Mouse (Mus musculus) myocyte (in vitro differentiated cells): Measurements from ENCODE around the gene Eepd1. TPM values are rescaled to one million over a fixed set of nuclear protein-coding genes. Genes with fewer than 3 reads are reported as not detected.

Experiments
- H3K27me3 ChIP-seq: one replicate; pipeline ENCODE4 v1.6.1; 2011; ENCODE audit not compliant: control insufficient read depth, insufficient read depth, insufficient read length
- H3K36me3 ChIP-seq: one replicate; pipeline ENCODE4 v1.6.1; 2011; ENCODE audit not compliant: control insufficient read depth, insufficient read depth
- H3K4me2 ChIP-seq: one replicate; pipeline ENCODE4 v1.6.1; 2011; ENCODE audit warnings: low read depth, control low read depth
- H3K4me3 ChIP-seq: one replicate; pipeline ENCODE4 v1.5.1; 2011; ENCODE audit warnings: mild to moderate bottlenecking, control low read depth, moderate library complexity
- H3K79me2 ChIP-seq: one replicate; pipeline ENCODE4 v1.6.1; 2011; ENCODE audit not compliant: control insufficient read depth, insufficient read depth
- H3ac ChIP-seq: one replicate; pipeline ENCODE4 v1.6.1; 2011; ENCODE audit not compliant: control insufficient read depth, insufficient read length
- CEBPB ChIP-seq: IDR thresholded peaks from 2 replicates; pipeline ENCODE4 v1.6.1; 2011; ENCODE audit warnings: mild to moderate bottlenecking, moderate library complexity; ENCODE audit not compliant: poor library complexity, insufficient read depth, severe bottlenecking
- E2F4 ChIP-seq: IDR thresholded peaks from one replicate; pipeline ENCODE4 v1.6.1; 2011; ENCODE audit warnings: mild to moderate bottlenecking, control low read depth, moderate library complexity; ENCODE audit not compliant: insufficient read depth
- MAX ChIP-seq: IDR thresholded peaks from one replicate; pipeline ENCODE4 v1.6.1; 2011; ENCODE audit warnings: low read depth, mild to moderate bottlenecking, control low read depth
- MYOD1 ChIP-seq, 3 experiments: IDR thresholded peaks; one replicate each; pipeline ENCODE4 v1.6.1; 2011; ENCODE audit warnings: control low read depth in 2 of 3, low read depth in 2 of 3, mild to moderate bottlenecking in 2 of 3, moderate library complexity in 1 of 3; ENCODE audit not compliant: insufficient read length in 2 of 3, control insufficient read depth in 1 of 3
- MYOG ChIP-seq, 3 experiments: IDR thresholded peaks; one replicate each; pipeline ENCODE4 v1.6.1; 2011; ENCODE audit warnings: control low read depth in 2 of 3, low read depth in 2 of 3, mild to moderate bottlenecking in 2 of 3; ENCODE audit not compliant: insufficient read length in 2 of 3, control insufficient read depth in 1 of 3, insufficient read depth in 1 of 3
- POLR2A ChIP-seq: IDR thresholded peaks from one replicate; pipeline ENCODE4 v1.6.1; 2011; ENCODE audit warnings: low read depth, mild to moderate bottlenecking, control low read depth, moderate library complexity; ENCODE audit not compliant: insufficient read length
- POLR2AphosphoS2 ChIP-seq: IDR thresholded peaks from one replicate; pipeline ENCODE4 v1.6.1; 2011; ENCODE audit warnings: low read depth, control low read depth; ENCODE audit not compliant: insufficient read length
- REST ChIP-seq: IDR thresholded peaks from one replicate; pipeline ENCODE4 v1.6.1; 2011; ENCODE audit warnings: mild to moderate bottlenecking, control low read depth, moderate library complexity; ENCODE audit not compliant: insufficient read depth, insufficient read length
- SRF ChIP-seq: IDR thresholded peaks from one replicate; pipeline ENCODE4 v1.6.1; 2011; ENCODE audit warnings: low read depth; ENCODE audit not compliant: control insufficient read depth, insufficient read length
- TCF12 ChIP-seq: IDR thresholded peaks from one replicate; pipeline ENCODE4 v1.6.1; 2011; ENCODE audit warnings: mild to moderate bottlenecking, control low read depth; ENCODE audit not compliant: poor library complexity, insufficient read depth, severe bottlenecking
- TCF3 ChIP-seq: IDR thresholded peaks from one replicate; pipeline ENCODE4 v1.6.1; 2011; ENCODE audit warnings: low read depth, control low read depth; ENCODE audit not compliant: insufficient read length
- USF1 ChIP-seq: IDR thresholded peaks from one replicate; pipeline ENCODE4 v1.6.1; 2011; ENCODE audit warnings: low read depth, mild to moderate bottlenecking, control low read depth, moderate library complexity
- polyA plus RNA-seq: library from polyadenylated mRNA; unstranded; fragments of >200 nt; fragmentation: generic; extraction: Trizol; gene quantifications from one replicate; pipeline ENCODE4 v1.2.1, GENCODE M21; 2012; ENCODE audit warnings: missing spikeins

The Eepd1 gene
- polyA plus RNA-seq, 1 experiment: 6.7 TPM

GRCm38 (mm10) chr9:25557378-25557777 is 76.0 kb downstream of the Eepd1 start:
- no peaks in the 10 kb centered on the region for H3K36me3 ChIP-seq
- TF ChIP-seq TCF12 (no peak), USF1 (no peak), E2F4 (no peak), REST (no peak), POLR2AphosphoS2 (no peak)
- H3ac ChIP-seq: no peak overlapping the region
- H3K4me3 ChIP-seq: no peak overlapping the region
- H3K79me2 ChIP-seq: no peaks in the 10 kb centered on the region
- no peak overlapping the region for H3K4me2 ChIP-seq
- H3K27me3 ChIP-seq: no peaks in the 10 kb centered on the region

GRCm38 (mm10) chr9:25558834-25559233 is 77.5 kb downstream of the Eepd1 start:
- H3ac ChIP-seq: no peak overlapping the region
- H3K27me3 ChIP-seq: no peaks in the 10 kb centered on the region
- no peak overlapping the region for H3K4me3 ChIP-seq
- no peak for TF ChIP-seq CEBPB
- TF ChIP-seq POLR2A: no peak
- TF ChIP-seq TCF12: no peak
- no peak for TF ChIP-seq MYOG (IDR thresholded peaks at IDR 0.05; ENCODE audit: control insufficient read depth in 1 of 3, insufficient read depth in 1 of 3, insufficient read length in 2 of 3, low read depth in 2 of 3)
- no peak for TF ChIP-seq SRF
- TF ChIP-seq POLR2AphosphoS2: no peak
- TF ChIP-seq REST: no peak
- no peak for TF ChIP-seq E2F4
- no peaks in the 10 kb centered on the region for H3K36me3 ChIP-seq
- H3K79me2 ChIP-seq: no peaks in the 10 kb centered on the region
- no peak overlapping the region for H3K4me2 ChIP-seq

- H3K79me2 ChIP-seq: no peaks in the 10 kb centered on the region
- no peak for TF ChIP-seq MAX
- no peak for TF ChIP-seq POLR2AphosphoS2
- TF ChIP-seq CEBPB: no peak
- no peak for TF ChIP-seq TCF12
- TF ChIP-seq TCF3: no peak
- TF ChIP-seq MYOG (IDR thresholded peaks at IDR 0.05; ENCODE audit: control insufficient read depth in 1 of 3, insufficient read depth in 1 of 3, insufficient read length in 2 of 3, low read depth in 2 of 3): no peak
- no peak for TF ChIP-seq E2F4
- TF ChIP-seq SRF: no peak
- TF ChIP-seq REST: no peak
- TF ChIP-seq USF1: no peak
- TF ChIP-seq POLR2A: no peak
- TF ChIP-seq MYOD1 (IDR thresholded peaks at IDR 0.05; ENCODE audit: control insufficient read depth in 1 of 3, insufficient read length in 2 of 3, low read depth in 2 of 3): no peak
- H3K27me3 ChIP-seq: no peaks in the 10 kb centered on the region
- no peak overlapping the region for H3ac ChIP-seq
- no peak overlapping the region for H3K4me3 ChIP-seq
- H3K36me3 ChIP-seq: no peaks in the 10 kb centered on the region
- peak overlapping the region; percentile 41 for H3K4me2 ChIP-seq
Observed at GRCm38 (mm10) chr9:25560016-25560758, 78.8 kb downstream of the Eepd1 start.

DNA sequence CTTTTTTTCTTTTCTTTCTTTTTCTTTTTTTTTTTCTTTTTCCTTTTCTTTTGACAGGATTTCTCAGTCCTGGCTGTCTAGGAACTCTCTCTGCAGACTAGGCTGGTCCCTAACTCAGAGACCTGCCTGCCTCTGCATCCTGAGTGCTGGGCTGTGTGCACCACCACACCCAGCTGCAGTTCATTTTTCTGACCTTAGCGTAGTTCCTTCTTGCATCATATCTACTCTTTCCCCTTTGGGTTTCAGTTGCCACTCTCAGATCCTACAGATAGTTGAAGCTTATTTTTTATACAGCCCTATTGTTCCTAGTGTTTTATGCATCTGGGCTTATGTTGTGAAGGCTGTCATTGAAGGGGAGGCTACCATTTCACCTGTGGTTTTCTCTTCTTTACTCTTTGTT is 79.8 kb downstream of the Eepd1 start:
- no peak for TF ChIP-seq TCF3
- TF ChIP-seq REST: no peak
- TF ChIP-seq MYOG (IDR thresholded peaks at IDR 0.05; ENCODE audit: control insufficient read depth in 1 of 3, insufficient read depth in 1 of 3, insufficient read length in 2 of 3, low read depth in 2 of 3): no peak
- TF ChIP-seq E2F4: no peak
- TF ChIP-seq MAX: no peak
- TF ChIP-seq TCF12: no peak
- no peak for TF ChIP-seq SRF
- no peak for TF ChIP-seq MYOD1 (IDR thresholded peaks at IDR 0.05; ENCODE audit: control insufficient read depth in 1 of 3, insufficient read length in 2 of 3, low read depth in 2 of 3)
- no peak for TF ChIP-seq POLR2A
- TF ChIP-seq POLR2AphosphoS2: no peak
- no peak for TF ChIP-seq USF1
- no peak for TF ChIP-seq CEBPB
- Histone ChIP-seq H3K27me3 (no peaks in the 10 kb centered on the region), H3ac (no peak overlapping the region), H3K36me3 (no peaks in the 10 kb centered on the region), H3K79me2 (no peaks in the 10 kb centered on the region), H3K4me3 (no peak overlapping the region), H3K4me2 (no peak overlapping the region)

DNA sequence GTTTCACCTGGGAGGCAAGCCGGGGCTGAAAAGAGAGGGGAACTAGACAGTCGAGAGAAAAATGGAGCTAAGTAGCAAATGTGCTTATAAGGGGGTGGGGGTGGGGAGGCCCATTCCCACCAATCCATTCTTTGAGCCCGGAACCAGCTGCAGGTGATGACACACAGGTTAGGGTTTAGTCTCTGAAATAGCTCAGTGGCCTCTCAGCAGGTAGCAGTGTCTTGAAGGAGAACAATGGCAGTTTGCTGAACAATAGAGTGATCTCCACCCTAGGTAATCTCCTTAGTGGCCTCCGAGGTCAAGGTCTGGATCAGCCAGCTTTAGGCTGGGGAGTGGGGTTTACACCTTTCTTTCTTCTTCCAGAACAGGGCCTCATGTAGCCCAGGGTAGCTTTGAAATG is 82.5 kb downstream of the Eepd1 start:
- TF ChIP-seq POLR2AphosphoS2 (no peak), USF1 (no peak), CEBPB (no peak), MYOG (IDR thresholded peaks at IDR 0.05; ENCODE audit: control insufficient read depth in 1 of 3, insufficient read depth in 1 of 3, insufficient read length in 2 of 3, low read depth in 2 of 3) (no peak), E2F4 (no peak), POLR2A (no peak), MYOD1 (IDR thresholded peaks at IDR 0.05; ENCODE audit: control insufficient read depth in 1 of 3, insufficient read length in 2 of 3, low read depth in 2 of 3) (no peak), TCF3 (no peak), MAX (no peak), SRF (no peak), TCF12 (no peak), REST (no peak)
- Histone ChIP-seq H3K4me2 (no peak overlapping the region), H3K36me3 (no peaks in the 10 kb centered on the region)

More for the DNA sequence above, 82.5 kb downstream of the Eepd1 start:
- no peaks in the 10 kb centered on the region for H3K79me2 ChIP-seq
- H3K4me3 ChIP-seq: no peak overlapping the region
- no peak overlapping the region for H3ac ChIP-seq
- H3K27me3 ChIP-seq: no peaks in the 10 kb centered on the region
